Mouse (Mus musculus): ENCODE measurements at regions not wholly inside any gene's neighbourhood (a gene's known extent, or its start where the extent isn't known, plus 50 kb on each side); places are given as distances from the start of the nearest gene placed in this dataset.

GRCm38 (mm10) chr13:30044790-30045189 is 58.9 kb upstream of the E2f3 start:
- DNase-seq (ENCODE audit: low read depth, low spot score): no peak

GRCm38 (mm10) chr13:30042689-30043320 is 56.9 kb upstream of the E2f3 start:
- peak; percentile 62 for DNase-seq (ENCODE audit: low read depth, low spot score)

GRCm38 (mm10) chr13:30041501-30042295 is 55.8 kb upstream of the E2f3 start:
- DNase-seq (ENCODE audit: low read depth, low spot score): peak; percentile 90

- peak; percentile 94 for DNase-seq (ENCODE audit: low read depth, low spot score)
Observed at GRCm38 (mm10) chr13:30040288-30040687, 54.4 kb upstream of the E2f3 start.

GRCm38 (mm10) chr13:30039791-30040190 is 53.9 kb upstream of the E2f3 start:
- DNase-seq (ENCODE audit: low read depth, low spot score): no peak

GRCm38 (mm10) chr13:30036561-30036960 is 50.7 kb upstream of the E2f3 start:
- DNase-seq (ENCODE audit: low read depth, low spot score): no peak

GRCm38 (mm10) chr13:30036071-30036470 is 50.2 kb upstream of the E2f3 start:
- DNase-seq (ENCODE audit: low read depth, low spot score): no peak
